Mouse (Mus musculus) right cerebral cortex, postnatal 14 days (tissue): ENCODE measurements around the gene Rnf13.

ENCODE experiments used
- DNase-seq: peaks from one replicate; pipeline ENCODE4 v3.0.0; 2022

Gene Rnf13

DNA sequence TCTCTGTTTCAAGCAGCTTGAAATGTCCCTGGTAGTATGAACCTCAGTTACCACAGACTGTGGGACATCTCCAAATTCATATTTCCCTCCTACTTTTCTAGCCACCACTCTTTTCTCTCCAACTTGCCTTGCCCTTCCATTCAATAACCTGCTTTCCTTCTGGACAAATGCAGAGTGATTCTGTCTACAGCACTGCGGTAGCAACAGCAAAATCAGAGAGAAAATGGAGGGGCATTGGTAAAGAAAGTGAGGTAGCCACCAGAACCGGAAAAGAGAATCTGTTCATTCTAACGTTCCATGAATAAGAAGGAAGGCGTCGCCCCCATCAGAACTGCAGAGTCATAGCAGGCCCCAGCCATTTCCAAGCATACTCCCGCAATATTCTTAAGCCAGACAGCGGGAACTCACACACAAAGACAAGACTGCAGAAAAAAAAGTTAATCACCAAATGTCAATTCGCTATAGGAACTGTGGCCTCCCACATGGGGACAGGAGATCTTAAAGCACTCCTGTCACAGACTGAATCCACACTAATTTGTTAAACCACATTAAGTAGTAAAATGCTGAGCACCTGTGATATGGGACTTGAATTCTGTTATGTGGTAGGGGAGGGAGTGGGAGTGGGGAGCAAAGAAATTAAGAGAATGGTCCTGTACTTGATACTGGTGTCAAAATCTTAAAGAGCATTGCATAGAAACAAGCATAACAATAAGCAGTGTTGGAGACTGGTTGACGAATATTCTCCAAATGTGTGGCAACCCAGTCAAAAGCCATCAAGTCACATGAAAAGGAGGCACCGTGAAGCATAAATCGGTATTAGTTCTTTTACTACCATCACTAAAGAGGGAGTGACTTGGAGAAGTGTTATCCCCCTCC, 110.2 kb downstream of the Rnf13 start:
- peak; percentile 30 for DNase-seq

DNA sequence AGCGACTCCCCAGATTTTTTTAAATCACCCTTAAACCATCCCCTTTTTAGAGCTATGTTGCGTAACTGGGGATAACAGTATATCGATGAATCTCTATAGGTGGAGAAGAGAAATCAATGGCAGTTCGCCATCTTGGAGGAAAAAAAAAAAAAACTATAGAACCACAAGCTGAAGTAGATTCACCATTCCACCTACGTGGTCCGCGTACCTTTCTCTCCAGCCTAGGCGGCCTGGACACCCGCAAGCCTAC, 110.7 kb downstream of the Rnf13 start:
- no peak for DNase-seq

DNA sequence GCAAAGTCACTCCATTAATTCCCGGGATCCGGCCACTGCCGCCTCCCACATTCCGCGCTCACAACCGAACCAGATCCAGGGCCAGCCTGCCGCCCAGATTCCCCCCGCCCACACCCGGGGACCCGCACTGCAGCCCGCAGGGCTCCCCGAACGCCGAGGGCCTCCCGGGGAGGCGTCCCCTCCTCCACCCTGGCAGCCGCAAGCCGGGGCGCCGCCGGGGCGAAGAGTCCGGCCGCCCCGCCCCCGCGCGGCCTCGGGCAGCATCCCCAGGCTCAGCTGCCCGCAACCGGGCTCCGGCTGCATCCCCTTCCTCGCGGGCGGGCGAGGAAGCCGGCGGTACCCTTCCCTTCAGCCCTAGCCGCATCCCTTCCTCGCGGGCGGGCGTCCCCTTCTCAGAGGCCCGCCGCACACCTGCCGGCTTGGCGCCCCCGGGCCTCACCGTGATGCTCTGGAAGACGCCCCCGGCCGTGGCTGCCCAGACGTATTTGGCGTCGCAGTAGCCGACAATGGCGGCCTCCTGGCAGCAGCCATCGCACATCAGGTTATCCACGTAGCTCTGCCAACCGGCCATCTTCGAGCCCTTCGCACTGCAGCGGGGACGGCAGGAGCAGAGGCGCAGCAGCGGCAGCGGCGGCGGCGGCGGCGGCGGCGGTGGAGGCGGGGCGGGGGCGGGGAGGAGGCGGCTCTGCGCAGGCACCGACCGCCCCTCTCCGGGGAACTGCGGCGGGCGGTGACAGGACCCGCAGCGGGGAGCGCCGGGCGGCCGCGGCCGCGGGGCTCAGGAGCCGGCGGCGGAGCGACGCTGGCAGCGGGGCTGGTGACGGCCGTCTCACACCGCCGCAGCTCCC, 111.3 kb downstream of the Rnf13 start:
- DNase-seq: peak; percentile 61

DNA sequence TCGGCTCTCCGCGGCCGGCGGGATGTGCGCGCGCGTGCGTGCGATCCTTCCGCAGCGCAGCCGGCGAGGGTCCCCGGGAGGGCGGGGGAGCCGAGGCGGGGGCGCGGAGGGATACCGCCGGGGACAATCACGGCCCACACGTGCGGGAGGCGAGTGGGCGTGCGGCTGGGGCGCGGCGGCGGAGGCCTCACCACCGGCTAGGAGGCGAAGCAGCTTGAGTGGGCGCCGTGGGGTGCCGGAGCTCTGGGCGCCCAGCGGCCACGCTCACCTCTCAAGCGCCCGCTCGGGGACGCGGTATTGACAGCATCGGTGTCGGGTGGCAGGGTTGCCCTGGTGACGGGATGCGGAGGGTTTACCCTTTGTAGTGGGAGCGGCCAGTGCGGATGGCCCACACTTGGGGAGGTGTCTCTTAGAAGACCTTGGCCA, 111.9 kb downstream of the Rnf13 start, which contains the start of gene Pfn2:
TSS of gene Pfn2 (minus strand) at position 320 of the 426 bp plus-strand sequence.
- peak; percentile 86 for DNase-seq

DNA sequence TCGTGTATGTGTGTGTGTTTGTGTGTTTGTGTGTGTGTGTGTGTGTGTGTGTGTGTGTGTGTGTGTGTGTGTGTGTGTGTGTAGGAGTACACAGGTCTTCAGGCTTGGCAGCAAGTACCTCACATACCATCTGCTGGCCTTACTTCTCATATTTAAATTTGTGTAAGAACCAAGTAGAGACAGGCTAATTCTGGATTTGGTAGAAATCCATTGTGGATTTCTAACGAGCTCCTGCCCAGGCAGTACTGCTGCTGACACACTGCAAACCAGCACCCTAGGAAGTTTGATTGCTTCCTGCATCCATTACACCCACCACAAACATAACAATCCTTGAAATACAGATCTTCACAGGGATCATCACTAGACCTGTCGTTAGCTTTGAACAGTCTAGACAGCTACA, 147.1 kb downstream of the Rnf13 start:
- DNase-seq: no peak
